Mouse (Mus musculus): ENCODE results near the gene Atp5d. TPM values are rescaled to one million over a fixed set of nuclear protein-coding genes. Genes with fewer than 3 reads are reported as not detected.
A peak's percentile ranks its signal among the peaks of the same experiment; 100 is the strongest.

The Atp5d gene
- polyA plus RNA-seq, 1 experiment from 2014 or later = 854 TPM

GRCm38 (mm10) chr10:80136179-80136951 is 2.1 kb upstream of the Atp5d start:
- WGBS = 18% methylated on average over 41 of the region's 49 CpGs
- H3K9ac ChIP-seq (ENCODE audit: low read depth, low read length) = peak overlapping the region; percentile 45
- H3K27ac ChIP-seq (ENCODE audit: low read length) = no peak overlapping the region
- H3K4me1 ChIP-seq (ENCODE audit: control insufficient read depth, insufficient read depth, low read length) = peaks cover 44% of the 10 kb centered on the region
- H3K9me3 ChIP-seq (ENCODE audit: control insufficient read depth, low read length) = no peaks in the 10 kb centered on the region
- H3K4me3 ChIP-seq (ENCODE audit: low read length) = peak overlapping the region; percentile 73
- H3K4me2 ChIP-seq (ENCODE audit: low read depth, low read length) = peak overlapping the region; percentile 98
- no peak for ATAC-seq
- 0 out of 2 replicates have a peak, but pooled peaks cover 4% of the 10 kb centered on the region for H3K36me3 ChIP-seq (ENCODE audit: control insufficient read depth, insufficient read depth, low read length)
- H3K27me3 ChIP-seq (replicated peaks; ENCODE audit: control insufficient read depth, insufficient read depth, low read length) = peaks cover 14% of the 10 kb centered on the region; the same call in 1 of the 2 replicates

GRCm38 (mm10) chr10:80136952-80137625 is 1.3 kb upstream of the Atp5d start:
- 8% methylated on average over 27 of the region's 29 CpGs for WGBS
- H3K4me1 ChIP-seq (ENCODE audit: control insufficient read depth, insufficient read depth, low read length) = peaks cover 36% of the 10 kb centered on the region
- peak overlapping the region; percentile 45 for H3K9ac ChIP-seq (ENCODE audit: low read depth, low read length)
- ATAC-seq = no peak
- no peak overlapping the region for H3K27ac ChIP-seq (ENCODE audit: low read length)
- H3K4me3 ChIP-seq (ENCODE audit: low read length) = peak overlapping the region; percentile 73
- peaks cover 14% of the 10 kb centered on the region; the same call in 1 of the 2 replicates for H3K27me3 ChIP-seq (replicated peaks; ENCODE audit: control insufficient read depth, insufficient read depth, low read length)
- peak overlapping the region; percentile 98 for H3K4me2 ChIP-seq (ENCODE audit: low read depth, low read length)
- no peaks in the 10 kb centered on the region for H3K36me3 ChIP-seq (ENCODE audit: control insufficient read depth, insufficient read depth, low read length)
- no peaks in the 10 kb centered on the region for H3K9me3 ChIP-seq (ENCODE audit: control insufficient read depth, low read length)

GRCm38 (mm10) chr10:80137626-80138552 is 543 bp upstream of the Atp5d start:
- Histone ChIP-seq H3K9ac (ENCODE audit: low read depth, low read length) (peak overlapping the region; percentile 78), H3K27me3 (replicated peaks; ENCODE audit: control insufficient read depth, insufficient read depth, low read length) (peaks cover 14% of the 10 kb centered on the region; the same call in 1 of the 2 replicates), H3K27ac (ENCODE audit: low read length) (no peak overlapping the region), H3K9me3 (ENCODE audit: control insufficient read depth, low read length) (no peaks in the 10 kb centered on the region), H3K36me3 (ENCODE audit: control insufficient read depth, insufficient read depth, low read length) (no peaks in the 10 kb centered on the region), H3K4me1 (ENCODE audit: control insufficient read depth, insufficient read depth, low read length) (peaks cover 40% of the 10 kb centered on the region), H3K4me3 (ENCODE audit: low read length) (peak overlapping the region; percentile 73), H3K4me2 (ENCODE audit: low read depth, low read length) (peak overlapping the region; percentile 98)
- ATAC-seq = no peak
- WGBS = 6% methylated on average over 30 of the region's 33 CpGs

GRCm38 (mm10) chr10:80139439-80139775 is 975 bp downstream of the Atp5d start:
- peak; percentile 4 for ATAC-seq
- peak overlapping the region; percentile 61 for H3K27ac ChIP-seq (ENCODE audit: low read length)
- peaks cover 52% of the 10 kb centered on the region for H3K4me1 ChIP-seq (ENCODE audit: control insufficient read depth, insufficient read depth, low read length)
- H3K27me3 ChIP-seq (replicated peaks; ENCODE audit: control insufficient read depth, insufficient read depth, low read length) = peaks cover 14% of the 10 kb centered on the region; the same call in 1 of the 2 replicates
- H3K9me3 ChIP-seq (ENCODE audit: control insufficient read depth, low read length) = no peaks in the 10 kb centered on the region
- H3K36me3 ChIP-seq (ENCODE audit: control insufficient read depth, insufficient read depth, low read length) = peaks cover 4% of the 10 kb centered on the region; the same call in 1 of the 2 replicates
- peak overlapping the region; percentile 78 for H3K9ac ChIP-seq (ENCODE audit: low read depth, low read length)
- peak overlapping the region; percentile 73 for H3K4me3 ChIP-seq (ENCODE audit: low read length)
- WGBS = 0% methylated on average over 10 of the region's 10 CpGs
- H3K4me2 ChIP-seq (ENCODE audit: low read depth, low read length) = peak overlapping the region; percentile 98

GRCm38 (mm10) chr10:80139975-80140665 is 1.7 kb downstream of the Atp5d start:
- peaks cover 57% of the 10 kb centered on the region for H3K4me1 ChIP-seq (ENCODE audit: control insufficient read depth, insufficient read depth, low read length)
- peaks cover 14% of the 10 kb centered on the region; the same call in 1 of the 2 replicates for H3K27me3 ChIP-seq (replicated peaks; ENCODE audit: control insufficient read depth, insufficient read depth, low read length)
- no peaks in the 10 kb centered on the region for H3K9me3 ChIP-seq (ENCODE audit: control insufficient read depth, low read length)
- H3K36me3 ChIP-seq (ENCODE audit: control insufficient read depth, insufficient read depth, low read length) = peaks cover 9% of the 10 kb centered on the region; the same call in 1 of the 2 replicates
- H3K4me2 ChIP-seq (ENCODE audit: low read depth, low read length) = no peak overlapping the region
- no peak overlapping the region for H3K4me3 ChIP-seq (ENCODE audit: low read length)
- no peak overlapping the region for H3K27ac ChIP-seq (ENCODE audit: low read length)
- ATAC-seq = no peak
- 75% methylated on average over 11 of the region's 11 CpGs for WGBS
- H3K9ac ChIP-seq (ENCODE audit: low read depth, low read length) = no peak overlapping the region

GRCm38 (mm10) chr10:80140666-80141035 is 2.2 kb downstream of the Atp5d start, which contains the start of gene Cbarp:
Gene Cbarp, minus strand, starts transcription at chr10:80140835.
- Histone ChIP-seq H3K9me3 (ENCODE audit: control insufficient read depth, low read length) (no peaks in the 10 kb centered on the region), H3K36me3 (ENCODE audit: control insufficient read depth, insufficient read depth, low read length) (peaks cover 10% of the 10 kb centered on the region; the same call in 1 of the 2 replicates), H3K4me2 (ENCODE audit: low read depth, low read length) (peak within 1 kb of the TSS; percentile 98), H3K9ac (ENCODE audit: low read depth, low read length) (peak within 1 kb of the TSS; percentile 78), H3K27me3 (replicated peaks; ENCODE audit: control insufficient read depth, insufficient read depth, low read length) (peaks cover 14% of the 10 kb centered on the region; the same call in 1 of the 2 replicates), H3K4me1 (ENCODE audit: control insufficient read depth, insufficient read depth, low read length) (peaks cover 62% of the 10 kb centered on the region), H3K27ac (ENCODE audit: low read length) (peak within 1 kb of the TSS; percentile 80), H3K4me3 (ENCODE audit: low read length) (peak within 1 kb of the TSS; percentile 67)
- ATAC-seq = no peak
- WGBS = 64% methylated on average over 10 of the region's 10 CpGs

GRCm38 (mm10) chr10:80141243-80141642 is 2.8 kb downstream of the Atp5d start:
- Histone ChIP-seq H3K9ac (ENCODE audit: low read depth, low read length) (peak overlapping the region; percentile 67), H3K27me3 (replicated peaks; ENCODE audit: control insufficient read depth, insufficient read depth, low read length) (peaks cover 12% of the 10 kb centered on the region; the same call in 1 of the 2 replicates), H3K4me2 (ENCODE audit: low read depth, low read length) (peak overlapping the region; percentile 72), H3K4me1 (ENCODE audit: control insufficient read depth, insufficient read depth, low read length) (peaks cover 68% of the 10 kb centered on the region), H3K9me3 (ENCODE audit: control insufficient read depth, low read length) (no peaks in the 10 kb centered on the region), H3K4me3 (ENCODE audit: low read length) (peak overlapping the region; percentile 67), H3K27ac (ENCODE audit: low read length) (peak overlapping the region; percentile 80), H3K36me3 (ENCODE audit: control insufficient read depth, insufficient read depth, low read length) (peaks cover 15% of the 10 kb centered on the region; the same call in 1 of the 2 replicates)
- WGBS = under 1% methylated on average over 29 of the region's 29 CpGs
- peak; percentile 66 for ATAC-seq

- peaks cover 7% of the 10 kb centered on the region; the same call in 1 of the 2 replicates for H3K27me3 ChIP-seq (replicated peaks; ENCODE audit: control insufficient read depth, insufficient read depth, low read length)
- peaks cover 15% of the 10 kb centered on the region; the same call in 1 of the 2 replicates for H3K36me3 ChIP-seq (ENCODE audit: control insufficient read depth, insufficient read depth, low read length)
- H3K9me3 ChIP-seq (ENCODE audit: control insufficient read depth, low read length) = no peaks in the 10 kb centered on the region
- peak overlapping the region; percentile 87 for H3K4me2 ChIP-seq (ENCODE audit: low read depth, low read length)
- H3K4me3 ChIP-seq (ENCODE audit: low read length) = peak overlapping the region; percentile 67
- WGBS = under 1% methylated on average over 43 of the region's 43 CpGs
- peak; percentile 79 for ATAC-seq
- H3K9ac ChIP-seq (ENCODE audit: low read depth, low read length) = peak overlapping the region; percentile 88
- peaks cover 70% of the 10 kb centered on the region for H3K4me1 ChIP-seq (ENCODE audit: control insufficient read depth, insufficient read depth, low read length)
- H3K27ac ChIP-seq (ENCODE audit: low read length) = peak overlapping the region; percentile 90
Measured at GRCm38 (mm10) chr10:80141786-80142529, 3.5 kb downstream of the Atp5d start.

All from intestine, embryonic 16.5 days (tissue).